Mouse (Mus musculus): ENCODE measurements around the gene Cul4a. TPM values are rescaled to one million over a fixed set of nuclear protein-coding genes. Genes with fewer than 3 reads are reported as not detected.

Cul4a gene
- polyA plus RNA-seq, 1 experiment from 2014 or later, result 47.1 TPM

GRCm38 (mm10) chr8:13108967-13109366, 3.5 kb downstream of the Cul4a start:
- H3K4me1 ChIP-seq (replicated peaks; ENCODE audit: control insufficient read depth, insufficient read depth), result peaks cover 1% of the 10 kb centered on the region; the same call in 1 of the 2 replicates
- DNase-seq (ENCODE audit: low spot score), result no peak
- H3K9me3 ChIP-seq (ENCODE audit: control insufficient read depth, low read length), result no peaks in the 10 kb centered on the region
- TF ChIP-seq EP300 (optimal IDR thresholded peaks at IDR 0.05), result no peak
- no peak for TF ChIP-seq CTCF (IDR thresholded peaks at IDR 0.05; ENCODE audit: low read depth)
- H3K27ac ChIP-seq (replicated peaks), result no peak overlapping the region
- no peak overlapping the region for H3K9ac ChIP-seq (ENCODE audit: low read length)
- H3K4me3 ChIP-seq (ENCODE audit: low read depth, low read length), result no peak overlapping the region
- H3K27me3 ChIP-seq (ENCODE audit: control insufficient read depth, insufficient read depth, low read length), result no peaks in the 10 kb centered on the region
- no peak for ATAC-seq (ENCODE audit: low FRiP score, low TSS enrichment)
- no peak overlapping the region for H3K4me2 ChIP-seq (replicated peaks; ENCODE audit: low read depth)
- H3K36me3 ChIP-seq (ENCODE audit: control insufficient read depth, insufficient read depth, low read length), result no peaks in the 10 kb centered on the region
- 83% methylated on average over 8 of the region's 8 CpGs for WGBS

GRCm38 (mm10) chr8:13109416-13109960, 4.1 kb downstream of the Cul4a start:
- H3K36me3 ChIP-seq (ENCODE audit: control insufficient read depth, insufficient read depth, low read length), result no peaks in the 10 kb centered on the region
- 54% methylated on average over 1 of the region's 1 CpGs for WGBS
- TF ChIP-seq CTCF (IDR thresholded peaks at IDR 0.05; ENCODE audit: low read depth) (no peak), EP300 (optimal IDR thresholded peaks at IDR 0.05) (no peak)
- no peak overlapping the region for H3K9ac ChIP-seq (ENCODE audit: low read length)
- no peak for ATAC-seq (ENCODE audit: low FRiP score, low TSS enrichment)
- DNase-seq (ENCODE audit: low spot score), result no peak
- no peak overlapping the region for H3K4me2 ChIP-seq (replicated peaks; ENCODE audit: low read depth)
- no peak overlapping the region for H3K27ac ChIP-seq (replicated peaks)
- H3K9me3 ChIP-seq (ENCODE audit: control insufficient read depth, low read length), result no peaks in the 10 kb centered on the region
- H3K4me1 ChIP-seq (replicated peaks; ENCODE audit: control insufficient read depth, insufficient read depth), result no peaks in the 10 kb centered on the region
- no peaks in the 10 kb centered on the region for H3K27me3 ChIP-seq (ENCODE audit: control insufficient read depth, insufficient read depth, low read length)
- H3K4me3 ChIP-seq (ENCODE audit: low read depth, low read length), result no peak overlapping the region

- Histone ChIP-seq H3K36me3 (ENCODE audit: control insufficient read depth, insufficient read depth, low read length) (peaks cover 5% of the 10 kb centered on the region; the same call in 1 of the 2 replicates), H3K4me1 (replicated peaks; ENCODE audit: control insufficient read depth, insufficient read depth) (no peaks in the 10 kb centered on the region), H3K9me3 (ENCODE audit: control insufficient read depth, low read length) (no peaks in the 10 kb centered on the region), H3K4me3 (ENCODE audit: low read depth, low read length) (no peak overlapping the region), H3K27me3 (ENCODE audit: control insufficient read depth, insufficient read depth, low read length) (no peaks in the 10 kb centered on the region), H3K9ac (ENCODE audit: low read length) (no peak overlapping the region), H3K4me2 (replicated peaks; ENCODE audit: low read depth) (no peak overlapping the region), H3K27ac (replicated peaks) (no peak overlapping the region)
- no peak for TF ChIP-seq CTCF (IDR thresholded peaks at IDR 0.05; ENCODE audit: low read depth)
- no peak for TF ChIP-seq EP300 (optimal IDR thresholded peaks at IDR 0.05)
- WGBS, result 81% methylated on average over 11 of the region's 11 CpGs
- DNase-seq (ENCODE audit: low spot score) (no peak), ATAC-seq (ENCODE audit: low FRiP score, low TSS enrichment) (no peak)
Measured at GRCm38 (mm10) chr8:13111917-13112316, 6.5 kb downstream of the Cul4a start.

DNA sequence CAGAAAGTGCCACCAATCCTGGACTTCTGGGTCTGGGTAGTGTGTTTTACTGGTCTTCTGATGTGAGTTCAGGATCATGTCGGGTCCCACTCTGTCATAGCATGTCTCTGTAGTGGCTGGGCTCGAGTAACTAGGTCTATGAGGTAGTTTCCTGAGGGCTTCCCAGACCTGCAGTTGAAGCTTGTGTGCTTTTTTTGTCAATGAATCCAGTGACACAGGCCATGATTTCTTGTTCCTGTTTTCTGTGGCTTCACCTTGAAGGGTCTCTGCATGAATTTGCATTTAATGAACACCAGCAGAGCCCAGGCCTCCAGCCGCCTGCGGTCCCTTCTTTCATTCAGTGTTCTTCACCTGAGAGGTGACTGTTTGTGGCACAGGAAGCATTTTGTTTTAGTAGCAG, 7.8 kb downstream of the Cul4a start:
- TF ChIP-seq CTCF (IDR thresholded peaks at IDR 0.05; ENCODE audit: low read depth) (no peak), EP300 (optimal IDR thresholded peaks at IDR 0.05) (no peak)
- no peak for ATAC-seq (ENCODE audit: low FRiP score, low TSS enrichment)
- 90% methylated on average over 4 of the region's 4 CpGs for WGBS

DNA sequence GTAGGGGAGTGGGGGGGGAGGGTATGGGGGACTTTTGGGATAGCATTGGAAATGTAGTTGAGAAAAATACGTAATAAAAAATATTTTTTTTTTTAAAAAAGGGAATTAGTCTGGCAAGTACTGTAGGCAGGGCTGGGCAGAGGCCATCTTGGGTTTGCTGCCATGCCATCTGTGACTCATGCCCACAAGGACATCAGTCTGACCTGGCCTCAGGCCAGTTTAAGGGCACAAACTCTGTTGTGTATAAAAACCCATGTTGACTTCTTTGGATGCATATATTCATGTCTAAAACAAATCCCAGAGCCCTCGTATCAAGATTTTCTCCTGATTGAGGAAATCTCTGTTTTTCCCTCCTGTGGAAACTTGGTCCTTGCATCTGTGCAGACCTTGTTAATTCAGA, 11.7 kb downstream of the Cul4a start:
- Histone ChIP-seq H3K4me1 (replicated peaks; ENCODE audit: control insufficient read depth, insufficient read depth) (no peaks in the 10 kb centered on the region), H3K36me3 (ENCODE audit: control insufficient read depth, insufficient read depth, low read length) (peaks cover 12% of the 10 kb centered on the region; the same call in 1 of the 2 replicates), H3K27ac (replicated peaks) (no peak overlapping the region), H3K27me3 (ENCODE audit: control insufficient read depth, insufficient read depth, low read length) (no peaks in the 10 kb centered on the region), H3K4me2 (replicated peaks; ENCODE audit: low read depth) (no peak overlapping the region), H3K4me3 (ENCODE audit: low read depth, low read length) (no peak overlapping the region), H3K9me3 (ENCODE audit: control insufficient read depth, low read length) (no peaks in the 10 kb centered on the region), H3K9ac (ENCODE audit: low read length) (no peak overlapping the region)
- no peak for DNase-seq (ENCODE audit: low spot score)
- WGBS, result 94% methylated on average over 2 of the region's 2 CpGs
- ATAC-seq (ENCODE audit: low FRiP score, low TSS enrichment), result no peak
- TF ChIP-seq EP300 (optimal IDR thresholded peaks at IDR 0.05) (no peak), CTCF (IDR thresholded peaks at IDR 0.05; ENCODE audit: low read depth) (no peak)

More for the DNA sequence above, 7.8 kb downstream of the Cul4a start:
- no peaks in the 10 kb centered on the region for H3K4me1 ChIP-seq (replicated peaks; ENCODE audit: control insufficient read depth, insufficient read depth)
- no peak overlapping the region for H3K4me3 ChIP-seq (ENCODE audit: low read depth, low read length)
- no peak for DNase-seq (ENCODE audit: low spot score)
- H3K9ac ChIP-seq (ENCODE audit: low read length), result no peak overlapping the region
- H3K27ac ChIP-seq (replicated peaks), result no peak overlapping the region
- H3K27me3 ChIP-seq (ENCODE audit: control insufficient read depth, insufficient read depth, low read length), result no peaks in the 10 kb centered on the region
- H3K36me3 ChIP-seq (ENCODE audit: control insufficient read depth, insufficient read depth, low read length), result peaks cover 8% of the 10 kb centered on the region; the same call in 1 of the 2 replicates
- H3K4me2 ChIP-seq (replicated peaks; ENCODE audit: low read depth), result no peak overlapping the region
- no peaks in the 10 kb centered on the region for H3K9me3 ChIP-seq (ENCODE audit: control insufficient read depth, low read length)

GRCm38 (mm10) chr8:13118516-13118915, 13.1 kb downstream of the Cul4a start:
- Histone ChIP-seq H3K4me3 (ENCODE audit: low read depth, low read length) (no peak overlapping the region), H3K36me3 (ENCODE audit: control insufficient read depth, insufficient read depth, low read length) (peaks cover 17% of the 10 kb centered on the region; the same call in 1 of the 2 replicates), H3K9me3 (ENCODE audit: control insufficient read depth, low read length) (no peaks in the 10 kb centered on the region), H3K4me1 (replicated peaks; ENCODE audit: control insufficient read depth, insufficient read depth) (no peaks in the 10 kb centered on the region), H3K9ac (ENCODE audit: low read length) (no peak overlapping the region), H3K27ac (replicated peaks) (no peak overlapping the region), H3K27me3 (ENCODE audit: control insufficient read depth, insufficient read depth, low read length) (no peaks in the 10 kb centered on the region), H3K4me2 (replicated peaks; ENCODE audit: low read depth) (no peak overlapping the region)
- DNase-seq (ENCODE audit: low spot score), result no peak
- no peak for ATAC-seq (ENCODE audit: low FRiP score, low TSS enrichment)
- 88% methylated on average over 3 of the region's 3 CpGs for WGBS
- no peak for TF ChIP-seq CTCF (IDR thresholded peaks at IDR 0.05; ENCODE audit: low read depth)
- no peak for TF ChIP-seq EP300 (optimal IDR thresholded peaks at IDR 0.05)

Measured in stomach, postnatal 0 days (tissue).